Mouse (Mus musculus): ENCODE data around the gene Nanog. TPM values are rescaled to one million over a fixed set of nuclear protein-coding genes. Genes with fewer than 3 reads are reported as not detected.

The Nanog gene
- not detected for total RNA-seq (2023)

DNA sequence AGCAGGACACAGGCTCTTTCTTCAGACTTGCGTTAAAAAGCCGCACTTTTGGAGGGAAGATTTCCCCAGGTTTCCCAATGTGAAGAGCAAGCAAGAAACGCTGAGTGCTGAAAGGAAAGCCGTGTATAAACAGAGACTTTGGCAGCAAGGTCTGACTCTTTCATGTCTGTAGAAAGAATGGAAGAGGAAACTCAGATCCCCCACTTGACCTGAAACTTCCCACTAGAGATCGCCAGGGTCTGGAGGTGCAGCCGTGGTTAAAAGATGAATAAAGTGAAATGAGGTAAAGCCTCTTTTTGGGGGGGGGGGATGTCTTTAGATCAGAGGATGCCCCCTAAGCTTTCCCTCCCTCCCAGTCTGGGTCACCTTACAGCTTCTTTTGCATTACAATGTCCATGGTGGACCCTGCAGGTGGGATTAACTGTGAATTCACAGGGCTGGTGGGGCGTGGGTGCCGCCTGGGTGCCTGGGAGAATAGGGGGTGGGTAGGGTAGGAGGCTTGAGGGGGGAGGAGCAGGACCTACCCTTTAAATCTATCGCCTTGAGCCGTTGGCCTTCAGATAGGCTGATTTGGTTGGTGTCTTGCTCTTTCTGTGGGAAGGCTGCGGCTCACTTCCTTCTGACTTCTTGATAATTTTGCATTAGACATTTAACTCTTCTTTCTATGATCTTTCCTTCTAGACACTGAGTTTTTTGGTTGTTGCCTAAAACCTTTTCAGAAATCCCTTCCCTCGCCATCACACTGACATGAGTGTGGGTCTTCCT lies at the start of gene Nanog:
Gene Nanog, plus strand, starts transcription at position 454 of the 765 bp plus-strand sequence.

Other genes starting within 250 kb of the Nanog start
- not detected for gene Rimklb, start 208.7 kb upstream of the Nanog start, total RNA-seq (2023)
- not detected for gene Mfap5, start 201.6 kb upstream of the Nanog start, total RNA-seq (2023)
- gene Aicda, start 153.7 kb upstream of the Nanog start, total RNA-seq (2023) = not detected
- gene Apobec1, start 105.0 kb upstream of the Nanog start, total RNA-seq (2023) = 10 to 100 TPM; 75.2 to 89.4 TPM
- under 1 TPM; 0.18 to 0.53 TPM for gene Gdf3, start 97.4 kb upstream of the Nanog start, total RNA-seq (2023)
- not detected for gene Dppa3, start 81.1 kb upstream of the Nanog start, total RNA-seq (2023)
- 100 to 1,000 TPM; 488 to 517 TPM for gene Slc2a3, start 94.2 kb downstream of the Nanog start, total RNA-seq (2023)
- gene Foxj2, start 112.4 kb downstream of the Nanog start, total RNA-seq (2023) = 10 to 100 TPM; 28.5 to 32.6 TPM
- under 1 TPM; 0.64 to 0.67 TPM for gene C3ar1, start 148.7 kb downstream of the Nanog start, total RNA-seq (2023)
- 10 to 100 TPM; 53.5 to 68.4 TPM for gene Necap1, start 167.0 kb downstream of the Nanog start, total RNA-seq (2023)
- gene Clec4a1, start 214.4 kb downstream of the Nanog start, total RNA-seq (2023) = 10 to 100 TPM; 44.7 to 63.5 TPM
- gene Clec4a3, start 245.0 kb downstream of the Nanog start, total RNA-seq (2023) = 10 to 100 TPM; 48.5 to 75.5 TPM

Data from neutrophil, adult 59 days (primary cell).